Mouse (Mus musculus) megakaryocyte, embryonic 14.5 days (primary cell): ENCODE results near the gene Snai3.

Source experiments
- FLI1 ChIP-seq: IDR thresholded peaks from 2 replicates; pipeline ENCODE4 v1.6.1; 2012; ENCODE audit warnings: low read length, inconsistent platforms, mixed read lengths
- GATA1 ChIP-seq: IDR thresholded peaks from 3 replicates; pipeline ENCODE4 v1.6.1; 2012; ENCODE audit warnings: mixed read lengths, low read length, inconsistent platforms, borderline replicate concordance

GRCm38 (mm10) chr8:122437708-122438331 lies 22.7 kb downstream of the Snai3 start:
- TF ChIP-seq GATA1 (no peak), FLI1 (no peak)
